Mouse (Mus musculus): Measurements from ENCODE around the gene Nol4l. TPM values are rescaled to one million over a fixed set of nuclear protein-coding genes. Genes with fewer than 3 reads are reported as not detected.

Gene Nol4l
- total and polyA plus RNA-seq, 3 experiments: 4.4 to 7.1 TPM; not detected in 1

GRCm38 (mm10) chr2:153442720-153443119 lies 87.1 kb downstream of the Nol4l start:
- H3K36me3 ChIP-seq (ENCODE audit: control insufficient read depth in 1 of 2, insufficient read depth in 2 of 2, low read length in 2 of 2): no peaks in the 10 kb centered on the region
- H3K27ac ChIP-seq (ENCODE audit: control insufficient read depth, low read depth, low read length): no peak overlapping the region
- TF ChIP-seq MAZ (IDR thresholded peaks at IDR 0.05; ENCODE audit: low read depth, low read length): no peak
- H3K9ac ChIP-seq (ENCODE audit: control insufficient read depth, low read depth, low read length, poor library complexity, severe bottlenecking): no peak overlapping the region
- H3K4me3 ChIP-seq (ENCODE audit: control insufficient read depth in 1 of 2, insufficient read depth in 1 of 2, low read depth in 2 of 2, low read length in 2 of 2): no peak overlapping the region
- H3K4me1 ChIP-seq (ENCODE audit: control insufficient read depth in 1 of 2, insufficient read depth in 2 of 2, low read length in 2 of 2): no peaks in the 10 kb centered on the region; a peak in 1 of 4 replicates
- H3K79me2 ChIP-seq (ENCODE audit: control insufficient read depth, insufficient read depth, low read length, poor library complexity): no peaks in the 10 kb centered on the region
- H3K27me3 ChIP-seq (ENCODE audit: control insufficient read depth in 1 of 2, insufficient read depth in 2 of 2, low read length in 2 of 2): no peaks in the 10 kb centered on the region
- DNase-seq (ENCODE audit: low read depth, low spot score): no peak
- H3K9me3 ChIP-seq (replicated peaks; ENCODE audit: insufficient read depth, low read length): no peaks in the 10 kb centered on the region

- H3K4me1 ChIP-seq (ENCODE audit: control insufficient read depth in 1 of 2, insufficient read depth in 2 of 2, low read length in 2 of 2): peaks cover 0 to 11% of the 10 kb centered on the region in 2 experiments; a peak in 3 of 4 replicates
- no peaks in the 10 kb centered on the region for H3K27me3 ChIP-seq (ENCODE audit: control insufficient read depth in 1 of 2, insufficient read depth in 2 of 2, low read length in 2 of 2)
- no peaks in the 10 kb centered on the region for H3K79me2 ChIP-seq (ENCODE audit: control insufficient read depth, insufficient read depth, low read length, poor library complexity)
- DNase-seq (ENCODE audit: low read depth, low spot score): no peak
- H3K9me3 ChIP-seq (replicated peaks; ENCODE audit: insufficient read depth, low read length): no peaks in the 10 kb centered on the region
- peaks cover 0 to 5% of the 10 kb centered on the region in 2 experiments; a peak in 2 of 4 replicates for H3K36me3 ChIP-seq (ENCODE audit: control insufficient read depth in 1 of 2, insufficient read depth in 2 of 2, low read length in 2 of 2)
- no peak overlapping the region for H3K4me3 ChIP-seq (ENCODE audit: control insufficient read depth in 1 of 2, insufficient read depth in 1 of 2, low read depth in 2 of 2, low read length in 2 of 2)
- no peak overlapping the region for H3K9ac ChIP-seq (ENCODE audit: control insufficient read depth, low read depth, low read length, poor library complexity, severe bottlenecking)
- H3K27ac ChIP-seq (ENCODE audit: control insufficient read depth, low read depth, low read length): no peak overlapping the region
- TF ChIP-seq MEF2A (IDR thresholded peaks at IDR 0.05; ENCODE audit: extremely low read depth, insufficient replicate concordance, low read depth, low read length, poor library complexity, severe bottlenecking): no peak
Measured at GRCm38 (mm10) chr2:153441228-153441627, 88.5 kb downstream of the Nol4l start.

- H3K79me2 ChIP-seq (ENCODE audit: control insufficient read depth, insufficient read depth, low read length, poor library complexity): no peaks in the 10 kb centered on the region
- H3K9ac ChIP-seq (ENCODE audit: control insufficient read depth, low read depth, low read length, poor library complexity, severe bottlenecking): no peak overlapping the region
- no peaks in the 10 kb centered on the region for H3K27me3 ChIP-seq (ENCODE audit: control insufficient read depth in 1 of 2, insufficient read depth in 2 of 2, low read length in 2 of 2)
- no peak overlapping the region for H3K4me3 ChIP-seq (ENCODE audit: control insufficient read depth in 1 of 2, insufficient read depth in 1 of 2, low read depth in 2 of 2, low read length in 2 of 2)
- peaks cover 0 to 14% of the 10 kb centered on the region in 2 experiments; a peak in 3 of 4 replicates for H3K4me1 ChIP-seq (ENCODE audit: control insufficient read depth in 1 of 2, insufficient read depth in 2 of 2, low read length in 2 of 2)
- H3K36me3 ChIP-seq (ENCODE audit: control insufficient read depth in 1 of 2, insufficient read depth in 2 of 2, low read length in 2 of 2): peaks cover 0 to 10% of the 10 kb centered on the region in 2 experiments; a peak in 2 of 4 replicates
- H3K9me3 ChIP-seq (replicated peaks; ENCODE audit: insufficient read depth, low read length): no peaks in the 10 kb centered on the region
- no peak for DNase-seq (ENCODE audit: low read depth, low spot score)
- TF ChIP-seq USF2 (IDR thresholded peaks at IDR 0.05; ENCODE audit: borderline replicate concordance in 1 of 2, insufficient read depth in 1 of 2, low read depth in 1 of 2, low read length in 2 of 2) (no peak), MYC (IDR thresholded peaks at IDR 0.05; ENCODE audit: low read depth, low read length) (no peak)
- no peak overlapping the region for H3K27ac ChIP-seq (ENCODE audit: control insufficient read depth, low read depth, low read length)
Measured at GRCm38 (mm10) chr2:153440755-153441154, 89.0 kb downstream of the Nol4l start.

- peaks cover 0 to 14% of the 10 kb centered on the region in 2 experiments; a peak in 3 of 4 replicates for H3K4me1 ChIP-seq (ENCODE audit: control insufficient read depth in 1 of 2, insufficient read depth in 2 of 2, low read length in 2 of 2)
- TF ChIP-seq CHD2 (IDR thresholded peaks at IDR 0.05; ENCODE audit: low read length): no peak
- TF ChIP-seq E2F4 (IDR thresholded peaks at IDR 0.05; ENCODE audit: borderline replicate concordance, low read depth, low read length): no peak
- TF ChIP-seq POLR2AphosphoS5 (IDR thresholded peaks at IDR 0.05; ENCODE audit: borderline replicate concordance, low read depth, low read length): no peak
- TF ChIP-seq MEF2A (IDR thresholded peaks at IDR 0.05; ENCODE audit: extremely low read depth, insufficient replicate concordance, low read depth, low read length, poor library complexity, severe bottlenecking): no peak
- TF ChIP-seq USF1 (IDR thresholded peaks at IDR 0.05; ENCODE audit: low read depth, low read length): no peak
- no peak for TF ChIP-seq CHD1 (IDR thresholded peaks at IDR 0.05; ENCODE audit: low read depth, low read length)
- no peak for TF ChIP-seq RCOR1 (IDR thresholded peaks at IDR 0.05; ENCODE audit: low read depth, low read length)
- TF ChIP-seq GABPA (IDR thresholded peaks at IDR 0.05; ENCODE audit: low read depth, low read length): no peak
- TF ChIP-seq POLR2A (IDR thresholded peaks at IDR 0.05; ENCODE audit: control insufficient read depth in 1 of 2, insufficient read depth in 1 of 2, low read depth in 1 of 2, low read length in 2 of 2, poor library complexity in 1 of 2): no peak
- no peak for TF ChIP-seq TCF12 (IDR thresholded peaks at IDR 0.05; ENCODE audit: low read depth, low read length)
- no peak for TF ChIP-seq ZNF384 (IDR thresholded peaks at IDR 0.05; ENCODE audit: low read depth, low read length)
- TF ChIP-seq ZMIZ1 (IDR thresholded peaks at IDR 0.05; ENCODE audit: low read depth, low read length): no peak
- TF ChIP-seq CTCF (IDR thresholded peaks at IDR 0.05 in 2 of 3, conservative IDR thresholded peaks at IDR 0.05 in 1 of 3; ENCODE audit: control insufficient read depth in 1 of 3, insufficient read depth in 1 of 3, low read depth in 2 of 3, low read length in 3 of 3, poor library complexity in 1 of 3, severe bottlenecking in 1 of 3): no peak
- H3K27ac ChIP-seq (ENCODE audit: control insufficient read depth, low read depth, low read length): no peak overlapping the region
- H3K9ac ChIP-seq (ENCODE audit: control insufficient read depth, low read depth, low read length, poor library complexity, severe bottlenecking): no peak overlapping the region
- H3K4me3 ChIP-seq (ENCODE audit: control insufficient read depth in 1 of 2, insufficient read depth in 1 of 2, low read depth in 2 of 2, low read length in 2 of 2): no peak overlapping the region
- peaks cover 0 to 10% of the 10 kb centered on the region in 2 experiments; a peak in 3 of 4 replicates for H3K36me3 ChIP-seq (ENCODE audit: control insufficient read depth in 1 of 2, insufficient read depth in 2 of 2, low read length in 2 of 2)
- H3K79me2 ChIP-seq (ENCODE audit: control insufficient read depth, insufficient read depth, low read length, poor library complexity): no peaks in the 10 kb centered on the region
- no peaks in the 10 kb centered on the region for H3K9me3 ChIP-seq (replicated peaks; ENCODE audit: insufficient read depth, low read length)
- H3K27me3 ChIP-seq (ENCODE audit: control insufficient read depth in 1 of 2, insufficient read depth in 2 of 2, low read length in 2 of 2): no peaks in the 10 kb centered on the region
- no peak for DNase-seq (ENCODE audit: low read depth, low spot score)
Measured at GRCm38 (mm10) chr2:153437306-153437659, 92.5 kb downstream of the Nol4l start.

Measured in MEL (cell line).